In the genomic region with DNA sequence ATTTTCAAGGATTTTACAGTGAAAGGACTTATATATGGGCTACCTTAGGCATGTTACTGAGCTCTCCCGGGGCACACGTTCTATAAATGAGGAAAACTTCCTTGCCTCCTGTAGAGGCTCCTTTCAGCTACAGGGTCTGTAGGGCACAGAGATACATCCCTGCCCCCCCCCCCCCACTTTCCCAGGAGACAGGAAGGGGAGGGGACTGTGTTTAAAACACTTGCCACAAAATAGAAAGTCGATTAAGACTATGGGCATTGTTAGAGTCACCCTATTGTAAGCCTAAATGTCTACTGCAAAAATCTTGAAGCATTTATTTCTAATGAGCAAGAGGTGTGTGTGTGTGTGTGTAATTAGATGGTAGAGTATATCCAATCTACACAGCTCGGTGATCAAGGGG, we compare ENCODE assay signal across 8 mouse cellular contexts. TPM values are rescaled to one million over a fixed set of nuclear protein-coding genes. Genes with fewer than 3 reads are reported as not detected.
DNase-seq lines count a peak whose midpoint lies in the region; ATAC-seq and TF ChIP-seq lines count a peak whose summit lies in the region.

No protein-coding gene starts in this region.

- peak overlapping the region; percentile 98 for H3K27ac ChIP-seq in layer of hippocampus, adult 2 months
- peak overlapping the region; percentile 71 for H3K27ac ChIP-seq in bone marrow macrophage, adult 2 months (ENCODE audit: insufficient read depth, low read depth, low read length)
- peak overlapping the region; percentile 98 for H3K27ac ChIP-seq in hindbrain, embryonic 15.5 days (replicated peaks)
- peak overlapping the region; percentile 99 for H3K27ac ChIP-seq in midbrain, embryonic 16.5 days (ENCODE audit: low read length)

- H3K4me2 ChIP-seq in hindbrain, embryonic 15.5 days, result peak overlapping the region; percentile 67
- peak overlapping the region; percentile 76 for H3K4me2 ChIP-seq in midbrain, embryonic 16.5 days (ENCODE audit: low read length)

- no peak for TF ChIP-seq CTCF in layer of hippocampus, adult 2 months (conservative IDR thresholded peaks at IDR 0.05)
- no peak for TF ChIP-seq CTCF in bone marrow macrophage, adult 2 months (IDR thresholded peaks at IDR 0.05; ENCODE audit: low read depth, low read length)

- peaks cover 24% of the 10 kb centered on the region for H3K4me1 ChIP-seq in bone marrow macrophage, adult 2 months (ENCODE audit: control insufficient read depth, insufficient read depth, low read length)
- peaks cover 38% of the 10 kb centered on the region for H3K4me1 ChIP-seq in hindbrain, embryonic 15.5 days (replicated peaks)
- H3K4me1 ChIP-seq in midbrain, embryonic 16.5 days (ENCODE audit: control insufficient read depth, insufficient read depth, low read length), result peaks cover 33% of the 10 kb centered on the region

- intact Hi-C loops in gastrocnemius, postnatal 36 days (cut with DNase I), result no loop called here

- no peaks in the 10 kb centered on the region for H3K9me3 ChIP-seq in hindbrain, embryonic 15.5 days
- no peaks in the 10 kb centered on the region for H3K9me3 ChIP-seq in midbrain, embryonic 16.5 days (replicated peaks; ENCODE audit: control insufficient read depth, low read length, poor library complexity, severe bottlenecking)

- no peaks in the 10 kb centered on the region for H3K27me3 ChIP-seq in hindbrain, embryonic 15.5 days
- no peaks in the 10 kb centered on the region for H3K27me3 ChIP-seq in midbrain, embryonic 16.5 days (ENCODE audit: control insufficient read depth, insufficient read depth, low read depth, low read length)

- H3K4me3 ChIP-seq in layer of hippocampus, adult 2 months, result peak overlapping the region; percentile 69
- peak overlapping the region; percentile 93 for H3K4me3 ChIP-seq in bone marrow macrophage, adult 2 months (ENCODE audit: insufficient read depth, low read length)
- H3K4me3 ChIP-seq in hindbrain, embryonic 15.5 days, result peak overlapping the region; percentile 96
- peak overlapping the region; percentile 99 for H3K4me3 ChIP-seq in midbrain, embryonic 16.5 days (ENCODE audit: low read depth, low read length)

- no peak for DNase-seq in layer of hippocampus, adult 2 months (ENCODE audit: low spot score in 2 of 2)
- DNase-seq in layer of hippocampus, adult 8-10 months (ENCODE audit: low spot score in 2 of 2), result no peak
- DNase-seq in gastrocnemius, postnatal 36 days, result no peak
- DNase-seq in layer of hippocampus, adult 11-12 months (ENCODE audit: low spot score), result no peak

- TF ChIP-seq POLR2A in bone marrow macrophage, adult 2 months (IDR thresholded peaks at IDR 0.05; ENCODE audit: borderline replicate concordance, low read depth, low read length), result no peak

- no peak for ATAC-seq in hindbrain, embryonic 15.5 days (ENCODE audit: low FRiP score, low read depth)
- no peak for ATAC-seq in midbrain, embryonic 16.5 days
- ATAC-seq in frontal cortex, adult (ENCODE audit: low TSS enrichment), result no peak

- no peaks in the 10 kb centered on the region for H3K36me3 ChIP-seq in hindbrain, embryonic 15.5 days
- H3K36me3 ChIP-seq in midbrain, embryonic 16.5 days (ENCODE audit: control insufficient read depth, insufficient read depth, low read length), result no peaks in the 10 kb centered on the region

- peak overlapping the region; percentile 97 for H3K9ac ChIP-seq in hindbrain, embryonic 15.5 days
- peak overlapping the region; percentile 98 for H3K9ac ChIP-seq in midbrain, embryonic 16.5 days (ENCODE audit: low read depth, low read length)

- WGBS in hindbrain, embryonic 15.5 days, result 2% methylated on average over 4 of the region's 4 CpGs
- 0% methylated on average over 4 of the region's 4 CpGs for WGBS in midbrain, embryonic 16.5 days

RNA-seq across cellular contexts. Expression of gene Nr2c2, which starts 0.7 kb away (rescaled TPM):
- total RNA-seq in layer of hippocampus, adult 2 months (2021), result 10 to 100 TPM; 88.6 to 92.3 TPM
- total RNA-seq in layer of hippocampus, adult 8-10 months (2022), result 10 to 100 TPM; 83.3 to 91.6 (median 89.0) TPM
- polyA plus RNA-seq in bone marrow macrophage, adult 2 months (2012; ENCODE audit: insufficient read depth, insufficient read length, missing spikeins), result 26.2 and 28.2 TPM in 2 replicates
- 36.5 and 39.4 TPM in 2 replicates for polyA plus RNA-seq in hindbrain, embryonic 15.5 days (2015; fragmentation: Nextera tagmentation; extraction: Ambion mirVana)
- 18.7 and 23.4 TPM in 2 replicates for polyA plus RNA-seq in midbrain, embryonic 16.5 days (2015; fragmentation: Nextera tagmentation; extraction: Ambion mirVana)
- 10 to 100 TPM; 17.7 to 24.2 TPM for total RNA-seq in gastrocnemius, postnatal 36 days (2021)
